Comparison of ENCODE assay signal across 11 mouse cellular contexts in genomic region chr12:52390242-52390641, GRCm38 (mm10).
DNase-seq lines count a peak whose midpoint lies in the region; ATAC-seq and TF ChIP-seq lines count a peak whose summit lies in the region.
"Had no signal": no experiment of that assay in that cellular context is flagged by ENCODE, and none has a peak within 500 bp of the region (broad histone marks: within the 10 kb centered on the region; RNA-seq: fewer than 3 reads in every experiment).

No protein-coding gene starts in this region.

- WGBS in heart, embryonic 12.5 days, result 49% methylated on average over 4 of the region's 4 CpGs
- 54% methylated on average over 4 of the region's 4 CpGs for WGBS in stomach, embryonic 16.5 days
- WGBS in stomach, postnatal 0 days, result 46% methylated on average over 4 of the region's 4 CpGs
- 44% methylated on average over 4 of the region's 4 CpGs for WGBS in hindbrain, embryonic 14.5 days
- 28% methylated on average over 4 of the region's 4 CpGs for WGBS in neural tube, embryonic 15.5 days

- peaks cover 13% of the 10 kb centered on the region for H3K4me1 ChIP-seq in heart, embryonic 12.5 days (replicated peaks)
- H3K4me1 ChIP-seq in stomach, embryonic 16.5 days (ENCODE audit: control insufficient read depth, insufficient read depth, low read length), result peaks cover 5% of the 10 kb centered on the region
- H3K4me1 ChIP-seq in stomach, postnatal 0 days (replicated peaks; ENCODE audit: control insufficient read depth, insufficient read depth), result no peaks in the 10 kb centered on the region
- peaks cover 15% of the 10 kb centered on the region for H3K4me1 ChIP-seq in hindbrain, embryonic 14.5 days (replicated peaks; ENCODE audit: control insufficient read depth, insufficient read depth, low read length)
- H3K4me1 ChIP-seq in neural tube, embryonic 15.5 days, result peaks cover 20% of the 10 kb centered on the region

- H3K9ac ChIP-seq in heart, embryonic 12.5 days, result no peak overlapping the region
- H3K9ac ChIP-seq in stomach, embryonic 16.5 days (ENCODE audit: low read length), result no peak overlapping the region
- no peak overlapping the region for H3K9ac ChIP-seq in stomach, postnatal 0 days (ENCODE audit: low read length)
- H3K9ac ChIP-seq in hindbrain, embryonic 14.5 days, result no peak overlapping the region
- no peak overlapping the region for H3K9ac ChIP-seq in neural tube, embryonic 15.5 days (replicated peaks)
- H3K9ac ChIP-seq: embryonic facial prominence, embryonic 13.5 days; heart, embryonic 15.5 days had no signal

- no peaks in the 10 kb centered on the region for H3K27me3 ChIP-seq in heart, embryonic 12.5 days (replicated peaks)
- H3K27me3 ChIP-seq in stomach, embryonic 16.5 days (ENCODE audit: control insufficient read depth, insufficient read depth, low read length), result no peaks in the 10 kb centered on the region
- no peaks in the 10 kb centered on the region for H3K27me3 ChIP-seq in stomach, postnatal 0 days (ENCODE audit: control insufficient read depth, insufficient read depth, low read length)
- no peaks in the 10 kb centered on the region for H3K27me3 ChIP-seq in hindbrain, embryonic 14.5 days (ENCODE audit: control insufficient read depth, insufficient read depth, low read length)
- H3K27me3 ChIP-seq in neural tube, embryonic 15.5 days (replicated peaks), result no peaks in the 10 kb centered on the region
- H3K27me3 ChIP-seq: embryonic facial prominence, embryonic 13.5 days; heart, embryonic 15.5 days had no signal

- H3K9me3 ChIP-seq in heart, embryonic 12.5 days (replicated peaks), result no peaks in the 10 kb centered on the region
- H3K9me3 ChIP-seq in stomach, embryonic 16.5 days (replicated peaks; ENCODE audit: control insufficient read depth, low read length), result no peaks in the 10 kb centered on the region
- no peaks in the 10 kb centered on the region for H3K9me3 ChIP-seq in stomach, postnatal 0 days (ENCODE audit: control insufficient read depth, low read length)
- H3K9me3 ChIP-seq in hindbrain, embryonic 14.5 days (ENCODE audit: control insufficient read depth, low read length), result no peaks in the 10 kb centered on the region
- H3K9me3 ChIP-seq in neural tube, embryonic 15.5 days (replicated peaks), result no peaks in the 10 kb centered on the region
- H3K9me3 ChIP-seq: embryonic facial prominence, embryonic 13.5 days; heart, embryonic 15.5 days had no signal

- H3K4me3 ChIP-seq in heart, embryonic 12.5 days, result no peak overlapping the region
- H3K4me3 ChIP-seq in stomach, embryonic 16.5 days (replicated peaks; ENCODE audit: low read length), result no peak overlapping the region
- H3K4me3 ChIP-seq in stomach, postnatal 0 days (ENCODE audit: low read depth, low read length), result no peak overlapping the region
- H3K4me3 ChIP-seq in hindbrain, embryonic 14.5 days (replicated peaks; ENCODE audit: low read length), result no peak overlapping the region
- no peak overlapping the region for H3K4me3 ChIP-seq in neural tube, embryonic 15.5 days (replicated peaks)
- H3K4me3 ChIP-seq: embryonic facial prominence, embryonic 13.5 days; heart, embryonic 15.5 days had no signal

- TF ChIP-seq EP300 in stomach, postnatal 0 days (optimal IDR thresholded peaks at IDR 0.05), result no peak

- H3K27ac ChIP-seq in heart, embryonic 12.5 days (ENCODE audit: poor library complexity, severe bottlenecking), result no peak overlapping the region
- no peak overlapping the region for H3K27ac ChIP-seq in stomach, embryonic 16.5 days (ENCODE audit: low read length)
- no peak overlapping the region for H3K27ac ChIP-seq in stomach, postnatal 0 days (replicated peaks)
- H3K27ac ChIP-seq in hindbrain, embryonic 14.5 days, result no peak overlapping the region
- no peak overlapping the region for H3K27ac ChIP-seq in neural tube, embryonic 15.5 days (replicated peaks)
- H3K27ac ChIP-seq: embryonic facial prominence, embryonic 13.5 days; heart, embryonic 15.5 days had no signal

- no peaks in the 10 kb centered on the region for H3K36me3 ChIP-seq in heart, embryonic 12.5 days
- H3K36me3 ChIP-seq in stomach, embryonic 16.5 days (ENCODE audit: control insufficient read depth, insufficient read depth, low read length), result no peaks in the 10 kb centered on the region
- no peaks in the 10 kb centered on the region for H3K36me3 ChIP-seq in stomach, postnatal 0 days (ENCODE audit: control insufficient read depth, insufficient read depth, low read length)
- H3K36me3 ChIP-seq in hindbrain, embryonic 14.5 days (replicated peaks; ENCODE audit: control insufficient read depth, insufficient read depth), result no peaks in the 10 kb centered on the region
- H3K36me3 ChIP-seq in neural tube, embryonic 15.5 days, result no peaks in the 10 kb centered on the region
- H3K36me3 ChIP-seq: embryonic facial prominence, embryonic 13.5 days; heart, embryonic 15.5 days had no signal

- no peak for ATAC-seq in heart, embryonic 12.5 days (ENCODE audit: insufficient number of reproducible peaks, low FRiP score)
- ATAC-seq in stomach, embryonic 16.5 days (ENCODE audit: insufficient read depth, low FRiP score), result peak; percentile 62
- ATAC-seq in stomach, postnatal 0 days (ENCODE audit: low FRiP score, low TSS enrichment), result no peak; the same call in 1 of the 2 replicates
- peak; percentile 42; the same call in 1 of the 2 replicates for ATAC-seq in hindbrain, embryonic 14.5 days (ENCODE audit: low FRiP score)
- peak; percentile 57; the same call in 1 of the 2 replicates for ATAC-seq in neural tube, embryonic 15.5 days (ENCODE audit: low FRiP score)

- H3K4me2 ChIP-seq in heart, embryonic 12.5 days, result no peak overlapping the region
- no peak overlapping the region for H3K4me2 ChIP-seq in stomach, embryonic 16.5 days (ENCODE audit: low read depth, low read length)
- H3K4me2 ChIP-seq in stomach, postnatal 0 days (replicated peaks; ENCODE audit: low read depth), result no peak overlapping the region
- no peak overlapping the region for H3K4me2 ChIP-seq in hindbrain, embryonic 14.5 days (replicated peaks)
- H3K4me2 ChIP-seq in neural tube, embryonic 15.5 days, result no peak overlapping the region
- H3K4me2 ChIP-seq: embryonic facial prominence, embryonic 13.5 days; heart, embryonic 15.5 days had no signal

- no peak for TF ChIP-seq CTCF in stomach, postnatal 0 days (IDR thresholded peaks at IDR 0.05; ENCODE audit: low read depth)

- DNase-seq in heart, adult 18-20 months, result peak; percentile 60 to 85
- no peak for DNase-seq in stomach, postnatal 0 days (ENCODE audit: low spot score)
- no peak for DNase-seq in hindbrain, embryonic 14.5 days (ENCODE audit: low spot score)
- no peak for DNase-seq in cerebellum, adult 11 months
- no peak for DNase-seq in urinary bladder, adult 2 months (ENCODE audit: low spot score)
- DNase-seq: B cell, adult 2 months had no signal

Comparison
In these comparisons a context has a peak if more than half of its experiments do, and no peak if none do; other contexts are left out.
1. ATAC-seq: peak in stomach, embryonic 16.5 days (single experiment), hindbrain, embryonic 14.5 days (single experiment) and neural tube, embryonic 15.5 days (single experiment); none in heart, embryonic 12.5 days (single experiment) and stomach, postnatal 0 days (single experiment).
2. DNase-seq: peak in heart, adult 18-20 months (2 of 2); none in stomach, postnatal 0 days (single experiment), hindbrain, embryonic 14.5 days (single experiment), cerebellum, adult 11 months (single experiment) and urinary bladder, adult 2 months (single experiment).